In genomic region chr4:131115247-131115646, GRCm38 (mm10) we compare ENCODE assay signal across 10 mouse cellular contexts.
DNase-seq lines count a peak whose midpoint lies in the region; ATAC-seq lines count a peak whose summit lies in the region.
"Had no signal": no experiment of that assay in that cellular context is flagged by ENCODE, and none has a peak within 500 bp of the region (broad histone marks: within the 10 kb centered on the region; RNA-seq: fewer than 3 reads in every experiment).

No protein-coding gene starts in this region.

- H3K36me3 ChIP-seq in liver, embryonic 13.5 days, result no peaks in the 10 kb centered on the region
- H3K36me3 ChIP-seq in splenic B cell, adult 2 months (ENCODE audit: control insufficient read depth, insufficient read depth, low read length, poor library complexity, severe bottlenecking), result no peaks in the 10 kb centered on the region
- H3K36me3 ChIP-seq: heart, embryonic 15.5 days; neural tube, embryonic 13.5 days had no signal

- DNase-seq in gastrocnemius, adult 18-20 months (ENCODE audit: low spot score), result peak; percentile 33
- no peak for DNase-seq in gastrocnemius, adult 8-10 months (ENCODE audit: low spot score in 2 of 2)
- DNase-seq in 416B (ENCODE audit: low read depth), result peak; percentile 63
- peak; percentile 66 for DNase-seq in adrenal gland, adult 2 months
- peak; percentile 38 to 39 for DNase-seq in gastrocnemius, postnatal 36 days
- DNase-seq in liver, embryonic 13.5 days, result peak; percentile 21
- peak; percentile 35 for DNase-seq in splenic B cell, adult 2 months (ENCODE audit: low read depth, low spot score)
- DNase-seq in cerebellum, adult 11 months, result no peak

- 7% methylated on average over 5 of the region's 5 CpGs for WGBS in liver, embryonic 13.5 days (ENCODE audit: insufficient replicate concordance)

- no peaks in the 10 kb centered on the region for H3K9me3 ChIP-seq in liver, embryonic 13.5 days (replicated peaks)
- H3K9me3 ChIP-seq: heart, embryonic 15.5 days; neural tube, embryonic 13.5 days had no signal

- intact Hi-C loops in gastrocnemius, postnatal 36 days (cut with DNase I), result no loop called here

- H3K27ac ChIP-seq in liver, embryonic 13.5 days, result no peak overlapping the region
- H3K27ac ChIP-seq: heart, embryonic 15.5 days; neural tube, embryonic 13.5 days had no signal

- H3K4me3 ChIP-seq in liver, embryonic 13.5 days (replicated peaks), result no peak overlapping the region
- H3K4me3 ChIP-seq: heart, embryonic 15.5 days; neural tube, embryonic 13.5 days had no signal

- no peak overlapping the region for H3K9ac ChIP-seq in liver, embryonic 13.5 days
- H3K9ac ChIP-seq: heart, embryonic 15.5 days; neural tube, embryonic 13.5 days had no signal

- no peaks in the 10 kb centered on the region for H3K4me1 ChIP-seq in liver, embryonic 13.5 days (replicated peaks)
- H3K4me1 ChIP-seq: heart, embryonic 15.5 days had no signal

- no peak overlapping the region for H3K4me2 ChIP-seq in liver, embryonic 13.5 days
- H3K4me2 ChIP-seq: heart, embryonic 15.5 days; neural tube, embryonic 13.5 days had no signal

- ATAC-seq in liver, embryonic 13.5 days (ENCODE audit: low read depth), result no peak

- H3K27me3 ChIP-seq in liver, embryonic 13.5 days, result no peaks in the 10 kb centered on the region
- H3K27me3 ChIP-seq in splenic B cell, adult 2 months (ENCODE audit: control insufficient read depth, insufficient read depth, low read length, poor library complexity, severe bottlenecking), result no peaks in the 10 kb centered on the region

Comparison
In these comparisons a context has a peak if more than half of its experiments do, and no peak if none do; other contexts are left out.
1. DNase-seq: peak in gastrocnemius, adult 18-20 months (single experiment), 416B (single experiment), adrenal gland, adult 2 months (single experiment), gastrocnemius, postnatal 36 days (2 of 2), liver, embryonic 13.5 days (single experiment) and splenic B cell, adult 2 months (single experiment); none in gastrocnemius, adult 8-10 months (0 of 2) and cerebellum, adult 11 months (single experiment).